Mouse (Mus musculus): Measurements from ENCODE around the gene Smco4. TPM values are rescaled to one million over a fixed set of nuclear protein-coding genes. Genes with fewer than 3 reads are reported as not detected.

Gene Smco4
- total and polyA plus RNA-seq, 3 experiments: 26.9 to 65.6 (median 49.6) TPM

- TF ChIP-seq JUN (IDR thresholded peaks at IDR 0.05; ENCODE audit: insufficient read depth, low read depth, low read length) (peak; percentile 45), SIN3A (IDR thresholded peaks at IDR 0.05; ENCODE audit: low read length) (peak; percentile 84; the same call in 1 of the 2 replicates), RCOR1 (conservative IDR thresholded peaks at IDR 0.05; ENCODE audit: low read depth, low read length) (0 out of 2 replicates have a peak, but pooled peaks have one; percentile 53), GABPA (IDR thresholded peaks at IDR 0.05; ENCODE audit: insufficient replicate concordance, low read depth, low read length) (no peak), ELF1 (IDR thresholded peaks at IDR 0.05; ENCODE audit: low read depth, low read length) (peak; percentile 6; the same call in 1 of the 2 replicates), USF1 (IDR thresholded peaks at IDR 0.05; ENCODE audit: low read depth, low read length) (peak; percentile 58), SMC3 (IDR thresholded peaks at IDR 0.05; ENCODE audit: low read depth, low read length) (peak; percentile 5; the same call in 1 of the 2 replicates), ZC3H11A (IDR thresholded peaks at IDR 0.05; ENCODE audit: low read depth, low read length) (no peak), USF2 (conservative IDR thresholded peaks at IDR 0.05; ENCODE audit: low read depth, low read length) (peak; percentile 43; the same call in 1 of the 2 replicates)
These were observed 8.4 kb downstream of the Smco4 start (continued) for GRCm38 (mm10) chr9:15501319-15502256.

GRCm38 (mm10) chr9:15502476-15502875 is 9.2 kb downstream of the Smco4 start:
- dilution Hi-C loops (cut with MboI; ENCODE audit: extremely low pct_ligation_motif_present, extremely low pct_unique_long_range_greater_than_20kb, low sequenced_read_pairs): no loop called here
- Histone ChIP-seq H3K4me1 (ENCODE audit: control insufficient read depth in 1 of 2, insufficient read depth in 2 of 2) (peaks cover 32 to 90% of the 10 kb centered on the region in 2 experiments), H3K27ac (ENCODE audit: insufficient read depth, low read depth) (peak overlapping the region; percentile 93), H3K36me3 (replicated peaks in 1 of 2; ENCODE audit: control insufficient read depth in 1 of 2, insufficient read depth in 1 of 2, low read length in 1 of 2) (peaks cover 14 to 72% of the 10 kb centered on the region in 2 experiments), H3K79me2 (replicated peaks; ENCODE audit: control insufficient read depth, extremely low read depth, insufficient read depth, poor library complexity, severe bottlenecking) (peaks cover 40% of the 10 kb centered on the region), H3K9ac (ENCODE audit: insufficient read depth, low read depth) (0 out of 2 replicates have a peak overlapping the region, but pooled peaks have one; percentile 2), H3K4me3 (replicated peaks in 1 of 3; ENCODE audit: low read depth in 2 of 3, low read length in 2 of 3, poor library complexity in 1 of 3) (no peak overlapping the region), H3K9me3 (replicated peaks; ENCODE audit: low read length) (no peaks in the 10 kb centered on the region), H3K4me2 (ENCODE audit: insufficient read depth, low read depth, poor library complexity, severe bottlenecking) (peak overlapping the region; percentile 54; the same call in 1 of the 2 replicates), H3K27me3 (replicated peaks) (no peaks in the 10 kb centered on the region)
- TF ChIP-seq RCOR1 (conservative IDR thresholded peaks at IDR 0.05; ENCODE audit: low read depth, low read length): no peak
- TF ChIP-seq TCF12 (IDR thresholded peaks at IDR 0.05; ENCODE audit: low read depth, low read length): no peak
- TF ChIP-seq MAX (IDR thresholded peaks at IDR 0.05; ENCODE audit: low read length): no peak
- TF ChIP-seq HCFC1 (IDR thresholded peaks at IDR 0.05; ENCODE audit: low read depth, low read length): no peak
- TF ChIP-seq TBP (conservative IDR thresholded peaks at IDR 0.05; ENCODE audit: low read depth, low read length): no peak
- no peak for TF ChIP-seq UBTF (IDR thresholded peaks at IDR 0.05; ENCODE audit: low read depth, low read length)
- no peak for TF ChIP-seq SIN3A (IDR thresholded peaks at IDR 0.05; ENCODE audit: low read length)
- no peak for TF ChIP-seq POLR2A (IDR thresholded peaks at IDR 0.05; ENCODE audit: low read depth, low read length)
- no peak for TF ChIP-seq CHD1 (IDR thresholded peaks at IDR 0.05; ENCODE audit: low read depth, low read length)
- TF ChIP-seq RAD21 (IDR thresholded peaks at IDR 0.05; ENCODE audit: low read depth, low read length): no peak
- no peak for DNase-seq (ENCODE audit: extremely low read depth)
- in situ Hi-C loops (cut with MboI; ENCODE audit: low pct_ligation_motif_present, low pct_unique_long_range_greater_than_20kb, low sequenced_read_pairs): loop anchor here (5.0 kb wide), 1 partner anchor 180 kb away; no protein-coding TSS in a partner anchor
